Mouse (Mus musculus): ENCODE results near the gene Rapgef1. TPM values are rescaled to one million over a fixed set of nuclear protein-coding genes. Genes with fewer than 3 reads are reported as not detected.

Gene Rapgef1
- polyA plus RNA-seq, 1 experiment from 2014 or later: 22.4 TPM

GRCm38 (mm10) chr2:29589266-29589665 lies 30.3 kb upstream of the Rapgef1 start:
- H3K27me3 ChIP-seq (replicated peaks; ENCODE audit: control insufficient read depth, insufficient read depth, low read length): no peaks in the 10 kb centered on the region; the same call in 1 of the 2 replicates
- ATAC-seq (ENCODE audit: low read depth): no peak
- H3K4me3 ChIP-seq (ENCODE audit: low read depth, low read length): no peak overlapping the region
- no peaks in the 10 kb centered on the region for H3K9me3 ChIP-seq (ENCODE audit: control insufficient read depth, low read length)
- H3K4me1 ChIP-seq (ENCODE audit: control insufficient read depth, insufficient read depth, low read length): no peaks in the 10 kb centered on the region
- H3K27ac ChIP-seq (replicated peaks; ENCODE audit: low read depth, low read length): no peak overlapping the region
- H3K4me2 ChIP-seq (ENCODE audit: low read depth, low read length): no peak overlapping the region
- DNase-seq (ENCODE audit: low spot score): no peak
- WGBS: 21% methylated on average over 10 of the region's 10 CpGs
- H3K36me3 ChIP-seq (ENCODE audit: control insufficient read depth, insufficient read depth, low read length): no peaks in the 10 kb centered on the region
- H3K9ac ChIP-seq (ENCODE audit: low read depth, low read length): no peak overlapping the region

- Histone ChIP-seq H3K9me3 (ENCODE audit: control insufficient read depth, low read length) (no peaks in the 10 kb centered on the region), H3K27ac (replicated peaks; ENCODE audit: low read depth, low read length) (no peak overlapping the region), H3K27me3 (replicated peaks; ENCODE audit: control insufficient read depth, insufficient read depth, low read length) (no peaks in the 10 kb centered on the region), H3K4me1 (ENCODE audit: control insufficient read depth, insufficient read depth, low read length) (no peaks in the 10 kb centered on the region), H3K36me3 (ENCODE audit: control insufficient read depth, insufficient read depth, low read length) (no peaks in the 10 kb centered on the region), H3K4me2 (ENCODE audit: low read depth, low read length) (no peak overlapping the region), H3K9ac (ENCODE audit: low read depth, low read length) (no peak overlapping the region), H3K4me3 (ENCODE audit: low read depth, low read length) (no peak overlapping the region)
- DNase-seq (ENCODE audit: low spot score): no peak
- no peak for ATAC-seq (ENCODE audit: low read depth)
- 90% methylated on average over 6 of the region's 6 CpGs for WGBS
Observed at GRCm38 (mm10) chr2:29591626-29592025, 27.9 kb upstream of the Rapgef1 start.

- Histone ChIP-seq H3K4me3 (ENCODE audit: low read depth, low read length) (no peak overlapping the region), H3K27me3 (replicated peaks; ENCODE audit: control insufficient read depth, insufficient read depth, low read length) (no peaks in the 10 kb centered on the region), H3K9ac (ENCODE audit: low read depth, low read length) (no peak overlapping the region), H3K36me3 (ENCODE audit: control insufficient read depth, insufficient read depth, low read length) (no peaks in the 10 kb centered on the region), H3K27ac (replicated peaks; ENCODE audit: low read depth, low read length) (no peak overlapping the region), H3K9me3 (ENCODE audit: control insufficient read depth, low read length) (no peaks in the 10 kb centered on the region), H3K4me2 (ENCODE audit: low read depth, low read length) (no peak overlapping the region), H3K4me1 (ENCODE audit: control insufficient read depth, insufficient read depth, low read length) (no peaks in the 10 kb centered on the region)
- ATAC-seq (ENCODE audit: low read depth) (no peak), DNase-seq (ENCODE audit: low spot score) (no peak)
- 53% methylated on average over 8 of the region's 8 CpGs for WGBS
Observed at GRCm38 (mm10) chr2:29592537-29592936, 27.0 kb upstream of the Rapgef1 start.

- no peak overlapping the region for H3K9ac ChIP-seq (ENCODE audit: low read depth, low read length)
- no peaks in the 10 kb centered on the region; the same call in 1 of the 2 replicates for H3K27me3 ChIP-seq (replicated peaks; ENCODE audit: control insufficient read depth, insufficient read depth, low read length)
- no peak overlapping the region for H3K27ac ChIP-seq (replicated peaks; ENCODE audit: low read depth, low read length)
- H3K36me3 ChIP-seq (ENCODE audit: control insufficient read depth, insufficient read depth, low read length): no peaks in the 10 kb centered on the region
- H3K9me3 ChIP-seq (ENCODE audit: control insufficient read depth, low read length): no peaks in the 10 kb centered on the region
- DNase-seq (ENCODE audit: low spot score) (peak; percentile 61), ATAC-seq (ENCODE audit: low read depth) (no peak)
- 0% methylated on average over 3 of the region's 3 CpGs for WGBS
- no peak overlapping the region for H3K4me2 ChIP-seq (ENCODE audit: low read depth, low read length)
- no peak overlapping the region for H3K4me3 ChIP-seq (ENCODE audit: low read depth, low read length)
- H3K4me1 ChIP-seq (ENCODE audit: control insufficient read depth, insufficient read depth, low read length): no peaks in the 10 kb centered on the region
Observed at GRCm38 (mm10) chr2:29603930-29604329, 15.6 kb upstream of the Rapgef1 start.

GRCm38 (mm10) chr2:29605591-29605990 lies 13.9 kb upstream of the Rapgef1 start:
- no peaks in the 10 kb centered on the region for H3K9me3 ChIP-seq (ENCODE audit: control insufficient read depth, low read length)
- no peak overlapping the region for H3K4me2 ChIP-seq (ENCODE audit: low read depth, low read length)
- ATAC-seq (ENCODE audit: low read depth) (no peak), DNase-seq (ENCODE audit: low spot score) (no peak)
- no peaks in the 10 kb centered on the region; the same call in 1 of the 2 replicates for H3K27me3 ChIP-seq (replicated peaks; ENCODE audit: control insufficient read depth, insufficient read depth, low read length)
- 95% methylated on average over 5 of the region's 5 CpGs for WGBS
- no peaks in the 10 kb centered on the region for H3K36me3 ChIP-seq (ENCODE audit: control insufficient read depth, insufficient read depth, low read length)
- H3K4me1 ChIP-seq (ENCODE audit: control insufficient read depth, insufficient read depth, low read length): no peaks in the 10 kb centered on the region
- H3K4me3 ChIP-seq (ENCODE audit: low read depth, low read length): no peak overlapping the region
- no peak overlapping the region for H3K9ac ChIP-seq (ENCODE audit: low read depth, low read length)
- H3K27ac ChIP-seq (replicated peaks; ENCODE audit: low read depth, low read length): no peak overlapping the region

GRCm38 (mm10) chr2:29606460-29606859 lies 13.1 kb upstream of the Rapgef1 start:
- H3K27ac ChIP-seq (replicated peaks; ENCODE audit: low read depth, low read length): no peak overlapping the region
- H3K4me2 ChIP-seq (ENCODE audit: low read depth, low read length): no peak overlapping the region
- H3K36me3 ChIP-seq (ENCODE audit: control insufficient read depth, insufficient read depth, low read length): no peaks in the 10 kb centered on the region
- 45% methylated on average over 6 of the region's 6 CpGs for WGBS
- no peaks in the 10 kb centered on the region; the same call in 1 of the 2 replicates for H3K27me3 ChIP-seq (replicated peaks; ENCODE audit: control insufficient read depth, insufficient read depth, low read length)
- H3K9me3 ChIP-seq (ENCODE audit: control insufficient read depth, low read length): no peaks in the 10 kb centered on the region
- DNase-seq (ENCODE audit: low spot score) (no peak), ATAC-seq (ENCODE audit: low read depth) (no peak)
- H3K4me3 ChIP-seq (ENCODE audit: low read depth, low read length): no peak overlapping the region
- no peaks in the 10 kb centered on the region for H3K4me1 ChIP-seq (ENCODE audit: control insufficient read depth, insufficient read depth, low read length)
- no peak overlapping the region for H3K9ac ChIP-seq (ENCODE audit: low read depth, low read length)

- no peak overlapping the region for H3K9ac ChIP-seq (ENCODE audit: low read depth, low read length)
- peaks cover 8% of the 10 kb centered on the region for H3K4me1 ChIP-seq (ENCODE audit: control insufficient read depth, insufficient read depth, low read length)
- WGBS: 83% methylated on average over 1 of the region's 1 CpGs
Observed at GRCm38 (mm10) chr2:29617341-29617740, 2.2 kb upstream of the Rapgef1 start.

GRCm38 (mm10) chr2:29618926-29619483 lies 515 bp upstream of the Rapgef1 start:
- H3K4me1 ChIP-seq (ENCODE audit: control insufficient read depth, insufficient read depth, low read length): peaks cover 8% of the 10 kb centered on the region
- no peak overlapping the region for H3K27ac ChIP-seq (replicated peaks; ENCODE audit: low read depth, low read length)
- peak overlapping the region; percentile 2; the same call in 1 of the 2 replicates for H3K9ac ChIP-seq (ENCODE audit: low read depth, low read length)
- no peaks in the 10 kb centered on the region for H3K27me3 ChIP-seq (replicated peaks; ENCODE audit: control insufficient read depth, insufficient read depth, low read length)
- 65% methylated on average over 8 of the region's 8 CpGs for WGBS
- no peaks in the 10 kb centered on the region for H3K9me3 ChIP-seq (ENCODE audit: control insufficient read depth, low read length)
- 0 out of 2 replicates have a peak overlapping the region, but pooled peaks have one; percentile 82 for H3K4me3 ChIP-seq (ENCODE audit: low read depth, low read length)
- H3K4me2 ChIP-seq (ENCODE audit: low read depth, low read length): peak overlapping the region; percentile 57; the same call in 1 of the 2 replicates
- no peak for DNase-seq (ENCODE audit: low spot score)
- ATAC-seq (ENCODE audit: low read depth): no peak; the same call in 1 of the 2 replicates
- H3K36me3 ChIP-seq (ENCODE audit: control insufficient read depth, insufficient read depth, low read length): no peaks in the 10 kb centered on the region

More at GRCm38 (mm10) chr2:29617341-29617740, 2.2 kb upstream of the Rapgef1 start:
- no peak overlapping the region for H3K4me3 ChIP-seq (ENCODE audit: low read depth, low read length)
- no peaks in the 10 kb centered on the region for H3K9me3 ChIP-seq (ENCODE audit: control insufficient read depth, low read length)
- DNase-seq (ENCODE audit: low spot score) (no peak), ATAC-seq (ENCODE audit: low read depth) (no peak)
- H3K36me3 ChIP-seq (ENCODE audit: control insufficient read depth, insufficient read depth, low read length): no peaks in the 10 kb centered on the region
- H3K27ac ChIP-seq (replicated peaks; ENCODE audit: low read depth, low read length): no peak overlapping the region
- H3K27me3 ChIP-seq (replicated peaks; ENCODE audit: control insufficient read depth, insufficient read depth, low read length): no peaks in the 10 kb centered on the region
- no peak overlapping the region for H3K4me2 ChIP-seq (ENCODE audit: low read depth, low read length)

GRCm38 (mm10) chr2:29620301-29620827 lies 844 bp downstream of the Rapgef1 start:
- Histone ChIP-seq H3K4me3 (ENCODE audit: low read depth, low read length) (peak overlapping the region; percentile 82), H3K36me3 (ENCODE audit: control insufficient read depth, insufficient read depth, low read length) (no peaks in the 10 kb centered on the region), H3K4me1 (ENCODE audit: control insufficient read depth, insufficient read depth, low read length) (peaks cover 8% of the 10 kb centered on the region), H3K9me3 (ENCODE audit: control insufficient read depth, low read length) (no peaks in the 10 kb centered on the region), H3K9ac (ENCODE audit: low read depth, low read length) (peak overlapping the region; percentile 96), H3K4me2 (ENCODE audit: low read depth, low read length) (peak overlapping the region; percentile 57), H3K27me3 (replicated peaks; ENCODE audit: control insufficient read depth, insufficient read depth, low read length) (no peaks in the 10 kb centered on the region), H3K27ac (replicated peaks; ENCODE audit: low read depth, low read length) (peak overlapping the region; percentile 90)
- WGBS: under 1% methylated on average over 15 of the region's 15 CpGs
- ATAC-seq (ENCODE audit: low read depth) (peak; percentile 20; the same call in 1 of the 2 replicates), DNase-seq (ENCODE audit: low spot score) (peak; percentile 61)
